Mouse (Mus musculus): Measurements from ENCODE around the gene Rmnd5a.

GRCm38 (mm10) chr6:71486226-71486625 is 45.8 kb upstream of the Rmnd5a start:
- TF ChIP-seq ZC3H11A (IDR thresholded peaks at IDR 0.05; ENCODE audit: borderline replicate concordance, low read depth, low read length): no peak
- TF ChIP-seq CHD2 (IDR thresholded peaks at IDR 0.05; ENCODE audit: low read depth, low read length): no peak
- no peak for TF ChIP-seq HCFC1 (IDR thresholded peaks at IDR 0.05; ENCODE audit: borderline replicate concordance, insufficient read depth, low read length)
- no peak for TF ChIP-seq MAFK (IDR thresholded peaks at IDR 0.05; ENCODE audit: insufficient read depth, low read depth, low read length)
